Mouse (Mus musculus) kidney, adult 2 months (tissue): ENCODE measurements around the gene Rbfox1. TPM values are rescaled to one million over a fixed set of nuclear protein-coding genes. Genes with fewer than 3 reads are reported as not detected.
A peak's percentile ranks its signal among the peaks of the same experiment; 100 is the strongest.

Experiments used
- DNase-seq: peaks from one replicate; pipeline ENCODE4 v3.0.0; 2021
- H3K27ac ChIP-seq: fragments of 200-500 bp; 2 replicates; pipeline ENCODE4 v1.5.1; 2012; ENCODE audit warnings: low read depth, low read length, control low read depth, inconsistent platforms; ENCODE audit not compliant: insufficient read depth
- H3K27me3 ChIP-seq: fragments of 200-500 bp; replicated peaks from 2 replicates; pipeline ENCODE4 v1.6.1; 2012; ENCODE audit warnings: mild to moderate bottlenecking, moderate library complexity, low read length, inconsistent platforms; ENCODE audit not compliant: control insufficient read depth, insufficient read depth
- H3K36me3 ChIP-seq: fragments of 200-500 bp; 2 replicates; pipeline ENCODE4 v1.6.1; 2012; ENCODE audit warnings: mild to moderate bottlenecking, moderate library complexity, low read length, inconsistent platforms; ENCODE audit not compliant: control insufficient read depth, insufficient read depth
- H3K4me1 ChIP-seq: fragments of 200-500 bp; 2 replicates; pipeline ENCODE4 v1.6.1; 2011; ENCODE audit warnings: low read length; ENCODE audit not compliant: control insufficient read depth, insufficient read depth
- H3K4me3 ChIP-seq: fragments of 200-500 bp; 2 replicates; pipeline ENCODE4 v1.5.1; 2011; ENCODE audit warnings: mild to moderate bottlenecking, low read depth, low read length, control low read depth; ENCODE audit not compliant: insufficient read depth
- CTCF ChIP-seq: fragments of 200-500 bp; conservative IDR thresholded peaks from 2 replicates; pipeline ENCODE4 v1.5.1; 2011; ENCODE audit warnings: low read depth, mild to moderate bottlenecking, control low read depth, low read length, moderate library complexity, mixed read lengths; ENCODE audit not compliant: insufficient read depth, insufficient read length
- POLR2A ChIP-seq: fragments of 200-500 bp; IDR thresholded peaks from one replicate; pipeline ENCODE4 v1.6.1; 2011; ENCODE audit warnings: low read depth, low read length, control low read depth
- WGBS: fragments of 180-500 bp; shearing (Covaris S2); methylation state at CpG from one replicate; pipeline ENCODE4 v1.1.7; 2018; 5-methylcytosine and 5-hydroxymethylcytosine counted together
- polyA plus RNA-seq: library from polyadenylated mRNA; depleted of rRNA; stranded (reverse); fragments of >200 nt; gene quantifications from 2 replicates; pipeline ENCODE4 v1.2.3, GENCODE M21; 2012

The Rbfox1 gene
- polyA plus RNA-seq, 1 experiment, result 4.2 TPM

- Histone ChIP-seq H3K4me3 (no peak overlapping the region), H3K4me1 (no peaks in the 10 kb centered on the region), H3K36me3 (no peaks in the 10 kb centered on the region), H3K27ac (no peak overlapping the region), H3K27me3 (no peaks in the 10 kb centered on the region)
- no peak for DNase-seq
- TF ChIP-seq CTCF, result no peak
- TF ChIP-seq POLR2A, result no peak
- 52% methylated on average over 12 of the region's 12 CpGs for WGBS
These were observed 1522.9 kb downstream of the Rbfox1 start for GRCm38 (mm10) chr16:7407862-7408640.

- H3K36me3 ChIP-seq, result no peaks in the 10 kb centered on the region
- TF ChIP-seq CTCF (no peak), POLR2A (no peak)
- DNase-seq, result peak; percentile 30
- WGBS, result 10% methylated on average over 12 of the region's 12 CpGs
- no peaks in the 10 kb centered on the region for H3K27me3 ChIP-seq
- no peaks in the 10 kb centered on the region for H3K4me1 ChIP-seq
- H3K4me3 ChIP-seq, result 0 out of 2 replicates have a peak overlapping the region, but pooled peaks have one; percentile 2
- no peak overlapping the region for H3K27ac ChIP-seq
These were observed 1534.6 kb downstream of the Rbfox1 start for GRCm38 (mm10) chr16:7419655-7420281.

DNA sequence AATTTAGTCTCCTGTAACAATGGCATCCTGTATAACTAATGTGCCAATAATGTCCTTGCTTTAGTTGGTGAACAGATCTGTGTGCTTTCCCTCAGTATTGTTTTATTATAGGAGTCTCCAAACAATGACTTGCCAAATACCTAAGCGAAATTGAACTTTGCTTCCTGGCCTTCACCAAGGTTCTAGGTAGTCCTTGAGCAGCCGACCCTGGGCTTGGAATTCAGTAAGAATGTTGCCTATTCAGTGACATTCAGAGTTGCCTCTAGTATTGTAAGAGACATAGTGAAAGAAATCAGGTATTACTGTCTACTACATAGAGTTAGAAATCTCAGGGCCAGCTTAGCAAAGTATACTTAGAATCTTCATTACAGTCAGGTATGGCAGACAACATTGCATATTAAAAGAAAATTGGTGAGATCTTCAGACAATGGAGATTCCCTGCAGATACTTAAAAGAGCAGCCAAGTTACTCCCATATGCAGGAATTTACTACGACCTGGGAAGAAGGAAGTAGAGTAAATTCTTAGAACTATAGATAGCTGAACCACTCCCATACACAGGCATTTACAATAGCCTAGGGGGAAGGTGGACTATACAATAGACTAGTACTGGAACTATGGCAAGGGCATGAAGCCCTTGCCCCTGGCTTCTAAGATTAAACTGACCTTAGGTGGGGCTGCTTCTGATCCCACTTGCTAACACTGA, 1540.4 kb downstream of the Rbfox1 start:
- Histone ChIP-seq H3K27me3 (no peaks in the 10 kb centered on the region), H3K27ac (no peak overlapping the region), H3K4me3 (no peak overlapping the region), H3K36me3 (no peaks in the 10 kb centered on the region), H3K4me1 (no peaks in the 10 kb centered on the region)
- 75% methylated on average over 3 of the region's 3 CpGs for WGBS
- DNase-seq, result no peak
- TF ChIP-seq CTCF (no peak), POLR2A (no peak)

DNA sequence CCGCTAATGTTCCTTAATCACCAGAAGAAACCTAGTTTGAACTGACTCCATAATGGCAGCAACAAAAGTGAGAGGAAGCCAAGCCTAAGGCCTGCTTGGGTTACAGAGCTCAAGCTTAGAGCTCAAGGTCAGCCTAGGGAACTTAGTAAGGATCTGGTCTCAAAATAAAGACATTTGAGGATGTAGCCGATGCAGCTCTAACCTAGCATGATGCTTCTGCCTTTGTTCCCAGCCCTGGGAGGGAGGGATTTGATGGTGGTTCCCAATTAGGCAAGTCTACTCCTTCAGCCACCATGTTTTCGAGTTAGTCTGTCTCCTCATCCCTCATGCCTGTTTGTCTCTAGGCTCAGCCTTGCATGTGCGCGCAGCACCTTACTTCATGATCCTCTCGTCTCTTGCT, 1548.1 kb downstream of the Rbfox1 start:
- DNase-seq, result no peak
- Histone ChIP-seq H3K36me3 (no peaks in the 10 kb centered on the region), H3K4me1 (no peaks in the 10 kb centered on the region), H3K4me3 (no peak overlapping the region), H3K27ac (no peak overlapping the region), H3K27me3 (no peaks in the 10 kb centered on the region)
- TF ChIP-seq POLR2A (no peak), CTCF (no peak)
- 96% methylated on average over 6 of the region's 6 CpGs for WGBS

DNA sequence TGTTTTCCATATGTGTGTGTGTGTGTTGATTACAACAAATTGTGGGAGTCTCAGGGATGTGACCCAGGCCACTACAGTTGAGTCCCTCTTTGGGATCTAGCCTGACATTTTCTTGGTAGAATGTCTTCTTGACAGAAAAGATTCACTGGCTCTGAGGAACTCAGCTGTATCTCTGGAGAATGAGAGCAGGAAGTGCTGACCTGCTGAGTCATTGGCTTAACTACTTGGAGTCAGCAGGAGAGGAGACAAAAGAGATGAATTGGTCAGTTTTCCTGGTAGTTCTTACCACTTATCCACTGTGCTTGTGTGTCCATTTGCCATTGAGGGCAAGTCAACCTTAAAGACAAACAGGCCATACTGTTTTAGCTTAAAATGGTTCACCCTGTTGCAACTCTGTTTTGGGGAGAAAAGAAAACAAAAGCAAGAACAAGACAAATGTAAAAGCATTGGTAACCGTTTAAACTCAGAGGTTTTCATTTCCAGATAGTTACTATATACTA, 1561.7 kb downstream of the Rbfox1 start:
- peak; percentile 29 for DNase-seq
- WGBS, result 78% methylated on average over 1 of the region's 1 CpGs

GRCm38 (mm10) chr16:7447718-7448649, 1562.8 kb downstream of the Rbfox1 start:
- 60% methylated on average over 8 of the region's 8 CpGs for WGBS
- TF ChIP-seq CTCF, result no peak
- TF ChIP-seq POLR2A, result no peak
- no peaks in the 10 kb centered on the region; the same call in 1 of the 2 replicates for H3K4me1 ChIP-seq
- DNase-seq, result peak; percentile 5
- H3K27ac ChIP-seq, result no peak overlapping the region
- H3K4me3 ChIP-seq, result no peak overlapping the region
- H3K36me3 ChIP-seq, result no peaks in the 10 kb centered on the region
- no peaks in the 10 kb centered on the region for H3K27me3 ChIP-seq

More for the DNA sequence above, 1561.7 kb downstream of the Rbfox1 start:
- Histone ChIP-seq H3K4me1 (no peaks in the 10 kb centered on the region; the same call in 1 of the 2 replicates), H3K36me3 (no peaks in the 10 kb centered on the region), H3K27me3 (no peaks in the 10 kb centered on the region), H3K27ac (no peak overlapping the region), H3K4me3 (no peak overlapping the region)
- no peak for TF ChIP-seq CTCF
- TF ChIP-seq POLR2A, result no peak
